In genomic region chr5:25529529-25530421, GRCm38 (mm10) we compare ENCODE assay signal across 8 mouse cellular contexts. TPM values are rescaled to one million over a fixed set of nuclear protein-coding genes. Genes with fewer than 3 reads are reported as not detected.
DNase-seq lines count a peak whose midpoint lies in the region; ATAC-seq lines count a peak whose summit lies in the region.

No protein-coding gene starts in this region.

- peak overlapping the region; percentile 97 for H3K27ac ChIP-seq in lung, embryonic 16.5 days (ENCODE audit: low read length)

- peak overlapping the region; percentile 86 for H3K9ac ChIP-seq in lung, embryonic 16.5 days (ENCODE audit: low read length)

- H3K4me1 ChIP-seq in lung, embryonic 16.5 days (replicated peaks; ENCODE audit: control insufficient read depth, insufficient read depth, low read length), result no peaks in the 10 kb centered on the region

- WGBS in lung, embryonic 16.5 days, result under 1% methylated on average over 82 of the region's 87 CpGs

- peak; percentile 95 for ATAC-seq in hematopoietic stem cell, adult 5-6 weeks (replicated peaks in 1 of 2; ENCODE audit: insufficient read depth in 1 of 2, low FRiP score in 2 of 2, low TSS enrichment in 1 of 2, low read depth in 1 of 2, poor library complexity in 2 of 2, severe bottlenecking in 2 of 2)
- peak; percentile 99 for ATAC-seq in lung, embryonic 16.5 days (ENCODE audit: low read depth)

- peak; percentile 99 for DNase-seq in MEL-GATA-1-ER (ENCODE audit: extremely low read depth, low read depth)
- DNase-seq in cerebellum, adult 8-10 months, result peak; percentile 100
- peak; percentile 98 for DNase-seq in forelimb bud, embryonic 11.5 days (ENCODE audit: low read depth, low spot score)
- DNase-seq in layer of hippocampus, adult 9-10 months (ENCODE audit: low spot score), result peak; percentile 94
- DNase-seq in ovary, postnatal 10 days (ENCODE audit: low spot score), result peak; percentile 98
- DNase-seq in thymus, postnatal 10 days (ENCODE audit: low spot score in 2 of 2), result peak; percentile 99 to 100

- peak overlapping the region; percentile 58 for H3K4me2 ChIP-seq in lung, embryonic 16.5 days (ENCODE audit: low read depth, low read length)

- H3K9me3 ChIP-seq in lung, embryonic 16.5 days (ENCODE audit: control insufficient read depth, low read length), result no peaks in the 10 kb centered on the region

- no peaks in the 10 kb centered on the region for H3K27me3 ChIP-seq in lung, embryonic 16.5 days (ENCODE audit: control insufficient read depth, insufficient read depth, low read depth, low read length)

- H3K36me3 ChIP-seq in lung, embryonic 16.5 days (ENCODE audit: control insufficient read depth, insufficient read depth, low read length), result no peaks in the 10 kb centered on the region

- H3K4me3 ChIP-seq in lung, embryonic 16.5 days (ENCODE audit: low read length), result peak overlapping the region; percentile 85

RNA-seq across cellular contexts. Expression of gene Cct8l1, which starts 13.9 kb away (rescaled TPM):
- not detected in 2 replicates for total RNA-seq in hematopoietic stem cell, adult 5-6 weeks (2017)
- polyA plus RNA-seq in lung, embryonic 16.5 days (2015; fragmentation: Nextera tagmentation; extraction: Ambion mirVana), result not detected in 2 replicates

RNA-seq across cellular contexts. Expression of gene Kmt2c, which starts 31.2 kb away (rescaled TPM):
- 48.5 and 73.4 TPM in 2 replicates for total RNA-seq in hematopoietic stem cell, adult 5-6 weeks (2017)
- polyA plus RNA-seq in lung, embryonic 16.5 days (2015; fragmentation: Nextera tagmentation; extraction: Ambion mirVana), result 10.2 and 10.4 TPM in 2 replicates

Comparison
In these comparisons a context has a peak if more than half of its experiments do, and no peak if none do; other contexts are left out.
1. Peak in every context shown above with its lines: DNase-seq, ATAC-seq, H3K4me3 ChIP-seq and H3K27ac ChIP-seq.